Mouse (Mus musculus): Measurements from ENCODE around the gene Usp30.

Gene Usp30

DNA sequence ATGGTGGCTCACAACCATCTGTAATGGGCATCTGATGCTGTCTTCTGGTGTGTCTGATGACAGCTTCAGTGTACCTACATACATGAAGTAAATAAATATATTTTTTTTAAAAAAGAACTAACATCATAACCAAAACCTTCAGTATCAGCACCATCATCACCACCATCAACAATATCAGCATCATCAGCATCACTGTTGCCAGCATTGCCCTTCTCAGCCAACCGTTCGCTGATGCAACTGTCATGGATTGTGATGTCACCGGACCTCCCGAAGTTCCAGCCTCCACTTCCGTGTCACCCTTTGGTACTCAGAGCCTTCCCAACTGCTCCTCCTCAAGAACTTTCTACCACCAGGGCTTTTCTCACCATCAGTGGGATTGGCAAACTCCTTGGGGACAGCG, at the start of gene Usp30:
Gene Usp30 (plus strand): TSS at position 301 of the 400 bp plus-strand sequence.
- no peak for DNase-seq

DNA sequence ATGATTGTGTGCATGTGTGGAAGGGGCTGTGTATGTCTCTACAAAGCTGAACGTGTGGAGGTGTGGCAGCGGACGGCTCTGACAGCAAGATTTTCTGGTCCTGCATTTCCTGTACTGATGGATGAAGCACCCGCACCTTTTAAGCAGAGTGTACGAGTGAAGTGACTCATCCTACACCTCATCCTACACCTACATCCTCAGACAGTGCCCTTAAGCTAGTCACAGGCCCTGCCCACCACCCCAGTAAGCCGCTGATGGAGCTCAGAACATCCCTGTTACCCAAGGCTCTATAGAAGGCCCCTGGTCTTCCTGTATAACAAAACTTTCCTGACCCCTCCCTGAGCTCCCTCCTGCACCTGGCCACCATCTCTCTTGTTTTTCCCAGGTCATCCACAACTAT, 40.9 kb upstream of the Usp30 start:
- DNase-seq, result no peak

GRCm38 (mm10) chr5:114024885-114025284, 40.4 kb upstream of the Usp30 start:
- DNase-seq, result no peak

DNA sequence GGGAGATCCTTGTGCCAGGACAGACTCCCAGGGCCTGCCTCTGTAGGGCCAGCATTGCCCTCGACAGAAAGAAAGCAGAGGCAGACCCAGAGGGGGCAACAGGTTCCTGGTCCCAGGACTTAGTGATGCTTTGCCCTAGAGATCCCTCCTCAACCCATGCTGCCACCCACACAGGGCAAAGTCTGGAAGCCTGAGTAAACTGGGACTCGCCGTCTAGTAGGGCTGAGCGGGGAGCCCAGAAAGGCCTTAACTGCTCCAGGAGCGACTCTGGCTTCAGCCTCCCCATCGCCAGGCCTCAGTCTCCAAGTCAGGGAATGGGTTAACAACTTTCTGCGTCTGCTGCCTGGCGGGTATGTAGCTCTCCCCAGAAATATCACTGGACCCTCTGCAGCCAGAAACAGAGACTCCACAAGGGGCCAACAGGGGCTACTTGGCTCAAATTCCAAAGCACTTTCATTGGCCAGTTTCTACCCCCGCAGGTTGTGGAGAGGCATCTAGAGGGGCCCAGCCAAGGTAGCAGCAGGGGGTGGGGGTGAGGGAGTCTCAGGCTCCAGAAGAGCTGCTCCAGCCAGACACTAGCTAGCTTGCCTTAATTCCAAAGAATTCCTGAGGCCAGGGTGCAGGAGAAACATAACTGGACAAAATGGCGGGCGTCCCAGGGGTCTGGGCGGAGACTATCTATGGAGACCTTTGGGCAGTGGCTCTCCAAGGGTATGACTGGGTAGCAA, 37.9 kb upstream of the Usp30 start:
- DNase-seq, result no peak

- peak; percentile 79 for DNase-seq
Measured at GRCm38 (mm10) chr5:114028111-114028510, 37.1 kb upstream of the Usp30 start.

GRCm38 (mm10) chr5:114030652-114031051, 34.6 kb upstream of the Usp30 start:
- no peak for DNase-seq

- DNase-seq, result no peak
Measured at GRCm38 (mm10) chr5:114032161-114032763, 33.0 kb upstream of the Usp30 start.

DNA sequence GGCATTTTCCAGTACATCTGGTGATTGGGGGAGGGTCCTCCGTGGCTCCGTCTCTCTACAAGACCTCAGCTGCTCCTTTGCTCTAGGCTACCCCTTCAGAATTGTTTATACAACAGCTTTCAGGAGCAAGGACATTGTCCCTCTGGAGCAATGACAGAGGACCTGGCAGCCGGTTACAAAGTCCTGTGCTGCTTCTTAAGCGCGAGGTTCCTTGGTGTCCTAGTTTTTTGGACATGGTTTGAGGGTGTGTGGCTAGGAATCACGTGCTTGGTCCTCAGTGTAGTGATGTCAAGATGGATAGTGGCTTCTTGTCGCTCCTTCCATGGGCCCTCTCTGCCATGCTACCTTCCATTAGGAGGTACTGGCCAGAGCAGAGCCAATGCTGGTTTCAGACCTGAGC, 30.9 kb upstream of the Usp30 start:
- no peak for DNase-seq

DNA sequence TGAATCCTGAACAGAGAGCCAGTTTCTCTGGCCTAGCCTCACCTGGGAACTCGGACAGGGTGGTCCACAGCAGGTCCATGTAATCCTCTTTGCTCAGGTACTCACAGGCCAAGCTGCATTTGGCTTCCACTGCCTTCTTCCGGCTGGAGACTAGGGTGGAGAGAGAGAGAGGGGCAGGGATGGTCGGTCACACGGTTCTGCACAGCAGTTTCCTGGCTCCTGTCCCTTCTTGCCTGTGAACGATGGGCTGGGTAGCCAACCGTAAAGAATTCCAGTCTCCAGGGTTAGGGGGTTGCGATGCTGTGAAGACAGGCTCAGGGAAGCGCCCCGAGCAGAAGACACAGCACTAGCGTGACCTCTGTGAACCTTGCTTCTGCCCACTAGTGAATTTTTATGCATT, 30.1 kb upstream of the Usp30 start:
- peak; percentile 50 for DNase-seq

- no peak for DNase-seq
Measured at GRCm38 (mm10) chr5:114040508-114040907, 24.8 kb upstream of the Usp30 start.

DNA sequence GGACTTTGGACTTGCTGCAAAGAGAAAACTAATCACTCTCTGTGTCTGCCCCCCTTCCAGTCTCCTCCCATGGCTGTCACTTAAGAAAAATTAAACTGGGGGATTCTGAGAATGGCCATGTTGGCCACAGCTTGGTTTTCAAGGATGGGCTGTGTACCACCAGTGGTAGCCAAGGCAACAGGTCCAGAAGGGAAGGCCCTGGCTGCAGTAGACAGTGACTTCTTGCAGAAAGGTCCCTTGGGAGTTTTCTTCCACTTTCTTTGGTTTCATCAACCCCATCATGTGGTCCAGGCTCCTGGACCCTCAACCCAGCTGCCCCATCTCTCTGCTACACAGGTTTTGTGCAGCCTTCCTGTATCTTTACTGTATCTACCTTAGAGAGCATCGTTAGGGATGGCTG, 24.4 kb upstream of the Usp30 start:
- no peak for DNase-seq

- no peak for DNase-seq
Measured at GRCm38 (mm10) chr5:114041327-114041930, 23.8 kb upstream of the Usp30 start.

DNA sequence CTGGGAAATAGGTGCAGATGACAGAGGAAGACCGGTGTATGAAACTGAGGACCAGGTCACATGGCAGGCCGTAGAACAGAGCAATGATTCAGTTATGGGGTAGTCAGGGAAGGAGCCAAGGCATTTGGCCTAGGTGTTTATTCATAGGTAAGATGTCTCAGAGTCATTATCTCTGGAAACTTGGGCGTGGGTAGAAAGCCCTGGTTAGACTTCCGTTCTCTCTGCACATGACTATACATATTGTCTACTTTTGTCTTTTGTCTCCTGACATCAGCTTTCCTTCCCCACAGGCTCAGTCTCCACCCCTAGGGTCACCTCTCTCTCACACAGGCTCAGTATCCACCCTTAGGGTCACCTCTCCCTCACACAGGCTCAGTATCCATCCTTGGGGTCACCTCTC, 21.5 kb upstream of the Usp30 start:
- DNase-seq, result no peak

GRCm38 (mm10) chr5:114045134-114045533, 20.1 kb upstream of the Usp30 start:
- DNase-seq, result no peak

GRCm38 (mm10) chr5:114046151-114046550, 19.1 kb upstream of the Usp30 start:
- DNase-seq, result no peak

GRCm38 (mm10) chr5:114046604-114047003, 18.7 kb upstream of the Usp30 start:
- no peak for DNase-seq

- no peak for DNase-seq
Measured at GRCm38 (mm10) chr5:114047182-114047581, 18.1 kb upstream of the Usp30 start.

GRCm38 (mm10) chr5:114048731-114049308, 16.4 kb upstream of the Usp30 start:
- no peak for DNase-seq

DNA sequence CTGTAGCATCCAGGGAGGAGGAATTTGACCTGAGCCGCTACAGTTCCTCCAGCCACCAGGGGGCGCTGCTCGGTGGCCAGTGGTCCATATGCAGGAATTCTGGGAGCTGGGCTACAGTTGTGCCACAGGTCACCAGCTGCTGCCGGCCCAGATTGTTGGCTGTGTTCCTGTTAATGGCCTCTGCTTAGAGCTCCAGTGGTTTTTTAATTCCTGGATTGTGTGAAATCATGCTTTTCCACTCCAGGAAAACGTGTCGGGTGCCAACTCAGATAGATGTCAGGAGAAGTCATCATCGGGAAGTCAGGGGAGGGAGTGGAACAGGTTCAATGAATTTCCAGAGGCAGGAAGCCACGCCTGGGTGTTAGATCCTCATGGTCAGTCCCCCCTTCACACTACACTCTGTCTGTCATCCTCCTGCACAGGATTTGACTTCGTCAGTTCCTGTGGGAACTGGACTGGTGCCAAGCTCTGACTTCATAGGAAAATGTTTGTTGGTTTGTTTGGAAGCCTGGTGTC, 13.0 kb upstream of the Usp30 start:
- DNase-seq, result peak; percentile 63

- peak; percentile 39 for DNase-seq
Measured at GRCm38 (mm10) chr5:114057129-114057731, 8.0 kb upstream of the Usp30 start.

- DNase-seq, result no peak
Measured at GRCm38 (mm10) chr5:114061675-114062074, 3.6 kb upstream of the Usp30 start.

- DNase-seq, result no peak
Measured at GRCm38 (mm10) chr5:114063958-114064357, 1.3 kb upstream of the Usp30 start.

- no peak for DNase-seq
Measured at GRCm38 (mm10) chr5:114066601-114067000, 1.3 kb downstream of the Usp30 start.
